Mouse (Mus musculus) stomach, postnatal 0 days (tissue): ENCODE results near the gene Ttll8.

Experiments
- CTCF ChIP-seq: IDR thresholded peaks from 2 replicates; pipeline ENCODE4 v1.5.1; 2016; ENCODE audit warnings: antibody characterized with exemption, low read depth, mild to moderate bottlenecking, moderate library complexity
- EP300 ChIP-seq: optimal IDR thresholded peaks from 2 replicates; pipeline ENCODE3; 2016; ENCODE audit warnings: antibody characterized with exemption

GRCm38 (mm10) chr15:88903086-88903485, 51.1 kb downstream of the Ttll8 start:
- TF ChIP-seq CTCF (peak; percentile 56), EP300 (no peak)
